Mouse (Mus musculus): ENCODE results near the gene P2rx4.

DNA sequence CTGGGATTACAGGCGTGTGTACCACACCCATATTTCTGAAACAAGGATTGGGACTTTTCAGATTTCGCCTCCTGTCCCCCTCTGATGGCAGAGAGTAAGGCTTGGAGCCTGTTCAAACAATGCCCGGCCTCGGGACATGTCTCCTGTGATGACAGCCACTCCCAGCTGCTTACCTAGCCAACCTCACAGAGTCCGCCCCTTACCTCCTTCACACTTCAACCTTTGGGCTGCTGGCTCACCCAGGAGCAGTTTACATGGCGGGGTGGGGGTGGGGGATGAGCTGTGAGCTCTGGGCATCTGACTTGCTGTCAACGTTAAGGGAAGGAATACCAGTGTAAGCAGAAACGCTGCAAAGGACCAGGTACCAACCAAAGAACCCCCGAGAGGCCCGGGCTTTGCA is 23.4 kb downstream of the P2rx4 start:
- TF ChIP-seq CTCF (IDR thresholded peaks at IDR 0.05; ENCODE audit: low read depth) (no peak), EP300 (optimal IDR thresholded peaks at IDR 0.05) (no peak)
